Mouse (Mus musculus) E14TG2a.4 (cell line): ENCODE results near the gene Neurl1a.

Experiments used
- H3K27me3 ChIP-seq: 2 replicates; pipeline ENCODE4 v1.6.1; 2014; ENCODE audit warnings: low read length, control low read depth; ENCODE audit not compliant: insufficient read depth
- H3K36me3 ChIP-seq: 2 replicates; pipeline ENCODE4 v1.6.1; 2014; ENCODE audit warnings: low read length, control low read depth; ENCODE audit not compliant: insufficient read depth
- H3K4me1 ChIP-seq: replicated peaks from 2 replicates; pipeline ENCODE4 v1.6.1; 2014; ENCODE audit warnings: low read depth, low read length, control low read depth
- H3K4me3 ChIP-seq: replicated peaks from 2 replicates; pipeline ENCODE4 v1.5.1; 2014; ENCODE audit warnings: mild to moderate bottlenecking, low read length
- H3K9me3 ChIP-seq: 2 replicates; pipeline ENCODE4 v1.6.1; 2014; ENCODE audit warnings: low read length, control low read depth
- CTCF ChIP-seq: conservative IDR thresholded peaks from 2 replicates; pipeline ENCODE4 v1.5.1; 2014; ENCODE audit warnings: low read length
- NANOG ChIP-seq: IDR thresholded peaks from 2 replicates; pipeline ENCODE4 v1.6.1; 2014; ENCODE audit warnings: borderline replicate concordance, low read length, mixed read lengths
- POU5F1 ChIP-seq: IDR thresholded peaks from 2 replicates; pipeline ENCODE4 v1.6.1; 2014; ENCODE audit warnings: low read length, borderline replicate concordance

The Neurl1a gene

GRCm38 (mm10) chr19:47291307-47292080 lies 112.9 kb downstream of the Neurl1a start:
- Histone ChIP-seq H3K27me3 (no peaks in the 10 kb centered on the region), H3K36me3 (peaks cover 23% of the 10 kb centered on the region), H3K4me3 (no peak overlapping the region), H3K9me3 (no peaks in the 10 kb centered on the region), H3K4me1 (peaks cover 34% of the 10 kb centered on the region)
- no peak for TF ChIP-seq CTCF
- TF ChIP-seq POU5F1: no peak
- no peak for TF ChIP-seq NANOG

GRCm38 (mm10) chr19:47292451-47292951 lies 113.9 kb downstream of the Neurl1a start:
- no peak for TF ChIP-seq NANOG
- no peak for TF ChIP-seq CTCF
- no peak for TF ChIP-seq POU5F1
- H3K4me1 ChIP-seq: peaks cover 23% of the 10 kb centered on the region
- H3K36me3 ChIP-seq: peaks cover 21% of the 10 kb centered on the region; the same call in 1 of the 2 replicates
- no peaks in the 10 kb centered on the region for H3K27me3 ChIP-seq
- H3K9me3 ChIP-seq: no peaks in the 10 kb centered on the region
- no peak overlapping the region for H3K4me3 ChIP-seq

- H3K9me3 ChIP-seq: no peaks in the 10 kb centered on the region
- H3K4me1 ChIP-seq: peaks cover 23% of the 10 kb centered on the region
- H3K4me3 ChIP-seq: no peak overlapping the region
- TF ChIP-seq NANOG (no peak), POU5F1 (no peak), CTCF (no peak)
- peaks cover 23% of the 10 kb centered on the region for H3K36me3 ChIP-seq
- no peaks in the 10 kb centered on the region for H3K27me3 ChIP-seq
Observed at GRCm38 (mm10) chr19:47298100-47298499, 119.5 kb downstream of the Neurl1a start.

GRCm38 (mm10) chr19:47301303-47302190 lies 122.9 kb downstream of the Neurl1a start:
- H3K9me3 ChIP-seq: no peaks in the 10 kb centered on the region
- TF ChIP-seq CTCF (no peak), NANOG (no peak), POU5F1 (no peak)
- H3K36me3 ChIP-seq: peaks cover 32% of the 10 kb centered on the region
- H3K27me3 ChIP-seq: no peaks in the 10 kb centered on the region
- peaks cover 21% of the 10 kb centered on the region for H3K4me1 ChIP-seq
- H3K4me3 ChIP-seq: no peak overlapping the region

GRCm38 (mm10) chr19:47302191-47302852 lies 123.7 kb downstream of the Neurl1a start:
- TF ChIP-seq CTCF (no peak), NANOG (no peak), POU5F1 (no peak)
- Histone ChIP-seq H3K9me3 (no peaks in the 10 kb centered on the region), H3K4me3 (no peak overlapping the region), H3K36me3 (peaks cover 39% of the 10 kb centered on the region), H3K27me3 (no peaks in the 10 kb centered on the region), H3K4me1 (peaks cover 21% of the 10 kb centered on the region)

GRCm38 (mm10) chr19:47303128-47303527 lies 124.5 kb downstream of the Neurl1a start:
- no peaks in the 10 kb centered on the region for H3K27me3 ChIP-seq
- H3K9me3 ChIP-seq: no peaks in the 10 kb centered on the region

GRCm38 (mm10) chr19:47304170-47304745 lies 125.6 kb downstream of the Neurl1a start:
- Histone ChIP-seq H3K4me3 (no peak overlapping the region), H3K4me1 (peaks cover 21% of the 10 kb centered on the region), H3K36me3 (peaks cover 33% of the 10 kb centered on the region), H3K27me3 (no peaks in the 10 kb centered on the region), H3K9me3 (no peaks in the 10 kb centered on the region)
- TF ChIP-seq NANOG: no peak

More at GRCm38 (mm10) chr19:47303128-47303527, 124.5 kb downstream of the Neurl1a start:
- no peak overlapping the region for H3K4me3 ChIP-seq
- peaks cover 21% of the 10 kb centered on the region for H3K4me1 ChIP-seq
- peaks cover 39% of the 10 kb centered on the region for H3K36me3 ChIP-seq
- TF ChIP-seq CTCF (no peak), NANOG (no peak), POU5F1 (no peak)
